Mouse (Mus musculus) heart, postnatal 0 days (tissue): ENCODE results near the gene Invs. TPM values are rescaled to one million over a fixed set of nuclear protein-coding genes. Genes with fewer than 3 reads are reported as not detected.

Experiments
- ATAC-seq: fragments of 200-750 bp; cut with Nextera tagmentation; 2 replicates; pipeline ENCODE4 v1.8.0; 2017; ENCODE audit warnings: low read depth, moderate number of reproducible peaks, moderate library complexity; ENCODE audit not compliant: insufficient read depth
- DNase-seq: peaks from one replicate; pipeline ENCODE4 v3.0.0-alpha.2; 2016; ENCODE audit warnings: low spot score
- H3K27ac ChIP-seq: fragments of 300-500 bp; sonication (generic); 2 replicates; pipeline ENCODE4 v1.5.1; 2014; ENCODE audit warnings: low read depth, mild to moderate bottlenecking
- H3K27me3 ChIP-seq: fragments of 300-500 bp; sonication (generic); 2 replicates; pipeline ENCODE4 v1.6.1; 2014; ENCODE audit warnings: low read length, mixed read lengths; ENCODE audit not compliant: control insufficient read depth, insufficient read depth
- H3K36me3 ChIP-seq: fragments of 300-500 bp; sonication (generic); replicated peaks from 2 replicates; pipeline ENCODE4 v1.6.1; 2014; ENCODE audit warnings: low read length, mixed read lengths; ENCODE audit not compliant: control insufficient read depth, insufficient read depth
- H3K4me1 ChIP-seq: fragments of 300-500 bp; sonication (generic); 2 replicates; pipeline ENCODE4 v1.6.1; 2014; ENCODE audit warnings: antibody characterized with exemption; ENCODE audit not compliant: control insufficient read depth, insufficient read depth
- H3K4me2 ChIP-seq: fragments of 300-500 bp; sonication (generic); 2 replicates; pipeline ENCODE4 v1.6.1; 2014; ENCODE audit warnings: low read depth, mild to moderate bottlenecking, low read length, moderate library complexity
- H3K4me3 ChIP-seq: fragments of 300-500 bp; sonication (generic); 2 replicates; pipeline ENCODE4 v1.5.1; 2014; ENCODE audit warnings: low read depth, low read length
- H3K9ac ChIP-seq: fragments of 300-500 bp; sonication (generic); replicated peaks from 2 replicates; pipeline ENCODE4 v1.6.1; 2014; ENCODE audit warnings: low read depth, low read length, mixed read lengths
- H3K9me3 ChIP-seq: fragments of 300-500 bp; sonication (generic); replicated peaks from 2 replicates; pipeline ENCODE4 v1.6.1; 2016; ENCODE audit warnings: low read length; ENCODE audit not compliant: control insufficient read depth
- CTCF ChIP-seq: IDR thresholded peaks from 2 replicates; pipeline ENCODE4 v1.5.1; 2016; ENCODE audit warnings: antibody characterized with exemption, control low read depth, low read depth
- EP300 ChIP-seq: IDR thresholded peaks from 2 replicates; pipeline ENCODE4 v1.6.1; 2016; ENCODE audit warnings: antibody characterized with exemption, low read depth
- WGBS: fragments of 180-500 bp; shearing (Covaris S2); extraction: QIAGEN DNeasy Blood & Tissue Kit; methylation state at CpG from one replicate; pipeline ENCODE4 v1.1.7; 2014; 5-methylcytosine and 5-hydroxymethylcytosine counted together
- polyA plus RNA-seq: library from polyadenylated mRNA; unstranded; fragments of >200 nt; fragmentation: Nextera tagmentation; extraction: Ambion mirVana; gene quantifications from 2 replicates; pipeline ENCODE4 v1.2.1, GENCODE M21; 2015
- total RNA-seq: library from RNA; depleted of rRNA; stranded (reverse); fragments of >200 nt; gene quantifications from 2 replicates; pipeline ENCODE4 v1.2.3, GENCODE M21; 2014; ENCODE audit warnings: low replicate concordance

Invs gene
- total and polyA plus RNA-seq, 2 experiments from 2014 or later = 1.6 to 4.4 TPM

DNA sequence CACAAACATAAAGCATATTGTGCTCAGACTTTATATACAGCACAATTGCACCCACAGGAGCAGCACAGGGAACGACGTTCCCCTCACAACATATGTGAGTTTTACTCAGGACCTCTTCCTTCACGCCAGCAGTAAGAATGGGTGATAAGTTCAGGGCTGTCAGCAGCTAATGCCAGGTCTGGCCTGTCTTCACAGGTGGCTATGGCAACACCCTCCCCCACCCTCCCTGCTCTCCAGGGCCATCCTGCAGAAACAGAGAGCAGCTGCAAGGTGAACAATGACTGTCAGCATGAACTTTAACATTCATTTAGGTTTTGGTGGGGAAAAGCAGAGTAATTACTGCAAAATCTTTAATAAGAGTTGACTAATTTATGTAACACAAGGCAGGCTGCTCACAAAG lies 147.9 kb downstream of the Invs start:
- no peak overlapping the region for H3K27ac ChIP-seq
- no peaks in the 10 kb centered on the region for H3K4me1 ChIP-seq
- no peak overlapping the region for H3K4me3 ChIP-seq
- H3K9me3 ChIP-seq = no peaks in the 10 kb centered on the region
- TF ChIP-seq CTCF (no peak), EP300 (no peak)
- no peak overlapping the region for H3K9ac ChIP-seq
- DNase-seq (peak; percentile 26), ATAC-seq (peak; percentile 69)
- H3K27me3 ChIP-seq = no peaks in the 10 kb centered on the region
- 25% methylated on average over 3 of the region's 3 CpGs for WGBS
- peaks cover 41% of the 10 kb centered on the region for H3K36me3 ChIP-seq
- H3K4me2 ChIP-seq = no peak overlapping the region

DNA sequence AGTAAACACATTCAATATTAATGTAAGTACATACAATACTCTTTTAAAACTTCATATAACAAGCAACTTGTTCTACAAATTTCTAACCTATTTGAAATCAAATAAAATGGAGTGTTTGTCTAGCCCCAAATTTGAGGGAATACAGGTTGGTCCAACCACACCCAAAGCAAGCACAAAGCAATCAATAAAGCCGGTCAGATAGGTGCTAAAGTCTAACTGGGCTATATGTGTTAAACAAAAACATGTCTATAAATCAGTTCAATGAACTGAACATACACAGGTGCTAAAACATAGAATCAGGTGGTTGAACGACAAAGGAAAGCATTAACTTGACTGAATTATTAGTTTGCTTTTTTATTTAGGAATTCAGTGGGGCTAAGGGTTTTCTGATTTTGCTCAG lies 148.5 kb downstream of the Invs start:
- Histone ChIP-seq H3K4me1 (no peaks in the 10 kb centered on the region), H3K4me2 (no peak overlapping the region), H3K27me3 (no peaks in the 10 kb centered on the region), H3K36me3 (peaks cover 48% of the 10 kb centered on the region), H3K9ac (no peak overlapping the region), H3K4me3 (no peak overlapping the region), H3K9me3 (no peaks in the 10 kb centered on the region), H3K27ac (no peak overlapping the region)
- DNase-seq (no peak), ATAC-seq (no peak)
- WGBS = 85% methylated on average over 2 of the region's 2 CpGs
- TF ChIP-seq CTCF (no peak), EP300 (no peak)

DNA sequence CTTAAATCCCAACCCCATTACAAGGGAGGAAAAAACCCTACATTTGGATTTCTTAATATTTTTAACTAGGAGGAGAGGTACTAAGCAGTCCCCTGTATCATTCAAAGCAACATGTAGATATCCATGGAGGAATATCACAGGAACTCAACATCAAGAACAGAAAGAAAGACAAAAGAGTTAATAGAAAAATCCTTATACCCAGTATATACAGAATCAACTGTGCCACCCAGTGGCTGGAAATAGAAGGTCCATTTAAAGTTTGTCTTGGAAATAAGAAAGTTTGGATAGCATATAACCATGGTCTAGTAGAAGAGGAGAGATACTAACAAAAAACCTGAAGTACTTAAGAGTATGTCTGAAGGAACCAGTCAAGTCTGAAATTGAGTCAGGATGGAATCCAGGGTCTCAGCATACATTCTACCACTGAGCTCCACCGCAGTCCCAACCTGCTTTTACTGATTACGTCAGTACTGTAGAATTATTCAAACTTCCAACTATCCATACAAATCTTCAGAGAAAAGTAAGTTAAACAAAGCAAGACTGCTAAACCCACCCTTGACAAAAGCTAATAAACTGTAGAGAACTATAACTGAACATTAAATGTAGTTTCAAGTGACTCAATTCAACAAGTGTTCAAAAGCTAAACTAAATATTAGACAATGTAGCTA lies 174.7 kb downstream of the Invs start:
- 98% methylated on average over 2 of the region's 2 CpGs for WGBS
- H3K27ac ChIP-seq = no peak overlapping the region
- no peaks in the 10 kb centered on the region for H3K4me1 ChIP-seq
- no peak overlapping the region for H3K4me2 ChIP-seq
- H3K27me3 ChIP-seq = no peaks in the 10 kb centered on the region
- DNase-seq (peak; percentile 16), ATAC-seq (no peak)
- no peaks in the 10 kb centered on the region for H3K9me3 ChIP-seq
- TF ChIP-seq EP300 (no peak), CTCF (peak; percentile 33)
- H3K9ac ChIP-seq = no peak overlapping the region
- H3K36me3 ChIP-seq = peaks cover 63% of the 10 kb centered on the region
- H3K4me3 ChIP-seq = no peak overlapping the region

DNA sequence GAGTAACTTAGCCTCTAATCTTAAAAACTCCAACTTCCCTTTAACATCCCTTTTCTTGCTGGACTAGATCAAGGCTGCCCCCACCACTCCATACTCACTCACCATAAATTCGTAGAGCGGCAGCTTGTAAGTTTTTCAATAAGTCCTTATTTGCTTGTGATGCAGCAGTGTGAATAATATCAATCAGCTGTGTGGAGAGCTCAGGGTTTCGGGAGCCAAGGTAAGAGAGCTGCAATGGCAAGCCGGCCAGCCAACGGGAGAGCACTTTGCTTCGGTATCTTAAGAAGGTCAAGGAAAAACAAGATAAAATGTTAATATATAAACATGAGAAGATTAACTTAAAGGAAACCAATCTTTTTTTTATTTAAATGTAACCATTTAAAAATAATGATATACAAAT lies 178.9 kb downstream of the Invs start:
- no peak for TF ChIP-seq CTCF
- no peak for TF ChIP-seq EP300
- 87% methylated on average over 6 of the region's 6 CpGs for WGBS
- Histone ChIP-seq H3K4me2 (no peak overlapping the region), H3K9ac (no peak overlapping the region), H3K4me3 (no peak overlapping the region), H3K36me3 (peaks cover 53% of the 10 kb centered on the region), H3K27ac (no peak overlapping the region), H3K9me3 (no peaks in the 10 kb centered on the region), H3K27me3 (no peaks in the 10 kb centered on the region), H3K4me1 (no peaks in the 10 kb centered on the region)
- ATAC-seq (no peak), DNase-seq (no peak)

DNA sequence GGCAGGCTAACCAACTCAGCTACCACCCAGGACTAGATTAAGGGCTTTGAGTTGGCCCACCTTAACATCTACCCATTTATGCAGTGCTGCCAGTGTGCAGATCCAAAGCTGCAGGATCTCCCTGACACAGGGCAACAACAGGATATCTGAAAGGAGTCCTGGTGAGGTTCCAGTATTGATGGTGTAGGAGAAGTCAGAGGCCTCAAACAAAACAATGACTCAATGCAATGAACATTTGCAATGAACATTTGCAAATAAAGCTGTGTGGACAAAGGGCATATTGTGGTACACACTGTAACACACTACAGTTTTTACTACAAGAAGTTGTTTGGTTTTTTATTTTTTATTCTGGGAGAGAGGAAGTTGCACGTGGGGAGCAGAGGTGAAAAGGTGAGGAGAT lies 181.5 kb downstream of the Invs start:
- peaks cover 49% of the 10 kb centered on the region for H3K36me3 ChIP-seq
- WGBS = 81% methylated on average over 1 of the region's 1 CpGs
- no peaks in the 10 kb centered on the region for H3K27me3 ChIP-seq
- no peak overlapping the region for H3K27ac ChIP-seq
- ATAC-seq (no peak), DNase-seq (no peak)
- H3K4me2 ChIP-seq = no peak overlapping the region
- no peak overlapping the region for H3K9ac ChIP-seq
- no peaks in the 10 kb centered on the region for H3K4me1 ChIP-seq
- TF ChIP-seq EP300 = no peak
- no peak for TF ChIP-seq CTCF
- H3K4me3 ChIP-seq = no peak overlapping the region
- no peaks in the 10 kb centered on the region for H3K9me3 ChIP-seq

DNA sequence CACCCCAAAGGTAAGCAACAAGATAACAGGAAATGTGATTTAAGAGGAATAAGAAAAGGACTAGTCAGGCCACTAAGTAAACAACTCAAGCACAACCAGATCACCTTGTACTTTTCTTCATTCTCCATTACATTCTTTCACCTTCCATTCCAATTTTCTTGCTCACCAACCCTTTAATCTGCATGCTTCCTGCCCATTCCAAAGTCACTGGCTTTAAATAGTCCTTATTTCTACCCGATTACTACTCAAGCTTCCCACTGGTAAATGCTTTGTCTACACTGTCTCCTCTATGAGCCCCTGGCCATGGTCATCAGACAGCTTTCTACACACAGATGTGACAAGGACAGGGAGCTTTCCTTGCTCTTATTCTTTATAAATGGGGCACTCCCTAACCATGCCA lies 191.4 kb downstream of the Invs start:
- 32% methylated on average over 1 of the region's 1 CpGs for WGBS
- DNase-seq = no peak
- no peak for ATAC-seq
- H3K4me3 ChIP-seq = no peak overlapping the region
- no peak overlapping the region; the same call in 1 of the 2 replicates for H3K4me2 ChIP-seq
- no peaks in the 10 kb centered on the region for H3K9me3 ChIP-seq
- TF ChIP-seq CTCF (no peak), EP300 (no peak)
- no peak overlapping the region for H3K27ac ChIP-seq
- H3K27me3 ChIP-seq = no peaks in the 10 kb centered on the region
- H3K4me1 ChIP-seq = peaks cover 22% of the 10 kb centered on the region
- H3K36me3 ChIP-seq = peaks cover 17% of the 10 kb centered on the region
- no peak overlapping the region for H3K9ac ChIP-seq
